Mouse (Mus musculus) ES-Bruce4 (cell line): ENCODE data around the gene Pdcd6ip.

Experiments
- CTCF ChIP-seq: IDR thresholded peaks from one replicate; pipeline ENCODE4 v1.8.1; 2011; ENCODE audit warnings: low read depth, low read length
- POLR2A ChIP-seq: IDR thresholded peaks from one replicate; pipeline ENCODE4 v1.8.1; 2011; ENCODE audit warnings: low read length; ENCODE audit not compliant: insufficient read depth

- TF ChIP-seq CTCF = no peak
- TF ChIP-seq POLR2A = no peak
Measured at GRCm38 (mm10) chr9:113735920-113736319, 27.9 kb upstream of the Pdcd6ip start.
